Mouse (Mus musculus) heart, embryonic 11.5 days (tissue): Measurements from ENCODE around the gene 3100002H09Rik. TPM values are rescaled to one million over a fixed set of nuclear protein-coding genes. Genes with fewer than 3 reads are reported as not detected.

Experiments used
- ATAC-seq: fragments of 200-750 bp; cut with Nextera tagmentation; replicated peaks from 2 replicates; pipeline ENCODE4 v1.8.0; 2017; ENCODE audit warnings: moderate library complexity; ENCODE audit not compliant: insufficient number of reproducible peaks, low FRiP score, low TSS enrichment
- H3K27ac ChIP-seq: fragments of 300-500 bp; sonication (generic); 2 replicates; pipeline ENCODE4 v1.5.1; 2014; ENCODE audit warnings: mild to moderate bottlenecking, low read depth, low read length
- H3K27me3 ChIP-seq: fragments of 300-500 bp; sonication (generic); 2 replicates; pipeline ENCODE4 v1.6.1; 2014; ENCODE audit warnings: mild to moderate bottlenecking, low read length, mixed read lengths; ENCODE audit not compliant: control insufficient read depth, insufficient read depth
- H3K36me3 ChIP-seq: fragments of 300-500 bp; sonication (generic); 2 replicates; pipeline ENCODE4 v1.6.1; 2014; ENCODE audit warnings: mild to moderate bottlenecking, low read length, moderate library complexity, mixed read lengths; ENCODE audit not compliant: control insufficient read depth, insufficient read depth
- H3K4me1 ChIP-seq: fragments of 300-500 bp; sonication (generic); 2 replicates; pipeline ENCODE4 v1.6.1; 2014; ENCODE audit warnings: low read length; ENCODE audit not compliant: control insufficient read depth, insufficient read depth
- H3K4me2 ChIP-seq: fragments of 300-500 bp; sonication (generic); 2 replicates; pipeline ENCODE4 v1.6.1; 2014; ENCODE audit warnings: mild to moderate bottlenecking, moderate library complexity
- H3K4me3 ChIP-seq: fragments of 300-500 bp; sonication (generic); 2 replicates; pipeline ENCODE4 v1.5.1; 2014; ENCODE audit warnings: low read depth, low read length
- H3K9ac ChIP-seq: fragments of 300-500 bp; sonication (generic); 2 replicates; pipeline ENCODE4 v1.6.1; 2014; ENCODE audit warnings: mild to moderate bottlenecking, low read depth, low read length, moderate library complexity
- H3K9me3 ChIP-seq: fragments of 300-500 bp; sonication (generic); replicated peaks from 2 replicates; pipeline ENCODE4 v1.6.1; 2016; ENCODE audit warnings: low read length; ENCODE audit not compliant: control insufficient read depth
- WGBS: fragments of 180-500 bp; shearing (Covaris S2); extraction: QIAGEN DNeasy Blood & Tissue Kit; methylation state at CpG from one replicate; pipeline ENCODE4 v1.1.7; 2014; ENCODE audit not compliant: insufficient replicate concordance; 5-methylcytosine and 5-hydroxymethylcytosine counted together
- polyA plus RNA-seq: library from polyadenylated mRNA; unstranded; fragments of >200 nt; fragmentation: Nextera tagmentation; extraction: Ambion mirVana; gene quantifications from 2 replicates; pipeline ENCODE4 v1.2.1, GENCODE M21; 2014

3100002H09Rik gene
- polyA plus RNA-seq, 1 experiment from 2014 or later = not detected

DNA sequence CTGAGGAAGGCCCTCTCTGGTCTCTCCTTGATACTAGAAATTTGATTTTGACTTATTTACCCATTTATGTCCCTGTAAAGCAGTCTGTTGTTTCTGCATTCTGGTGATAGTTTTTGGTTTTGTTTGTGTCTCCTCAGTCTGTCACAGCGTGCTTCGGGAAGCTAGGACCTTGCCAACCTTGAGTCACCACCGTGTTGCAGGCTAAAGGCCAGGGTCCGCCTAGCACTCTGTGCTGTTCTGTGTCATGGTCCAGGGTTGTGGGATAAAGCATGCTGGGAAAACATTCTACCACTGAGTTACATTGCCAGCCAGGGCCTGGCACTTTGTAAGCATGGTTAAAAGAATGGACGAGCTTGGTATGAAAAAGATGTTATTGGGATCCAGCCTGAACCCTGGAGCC is 12.0 kb upstream of the 3100002H09Rik start:
- Histone ChIP-seq H3K4me1 (peaks cover 4% of the 10 kb centered on the region; the same call in 1 of the 2 replicates), H3K9ac (no peak overlapping the region), H3K36me3 (no peaks in the 10 kb centered on the region), H3K27ac (no peak overlapping the region), H3K4me3 (no peak overlapping the region), H3K4me2 (no peak overlapping the region), H3K27me3 (peaks cover 4% of the 10 kb centered on the region), H3K9me3 (no peaks in the 10 kb centered on the region)
- no peak for ATAC-seq
- WGBS = 85% methylated on average over 5 of the region's 5 CpGs

DNA sequence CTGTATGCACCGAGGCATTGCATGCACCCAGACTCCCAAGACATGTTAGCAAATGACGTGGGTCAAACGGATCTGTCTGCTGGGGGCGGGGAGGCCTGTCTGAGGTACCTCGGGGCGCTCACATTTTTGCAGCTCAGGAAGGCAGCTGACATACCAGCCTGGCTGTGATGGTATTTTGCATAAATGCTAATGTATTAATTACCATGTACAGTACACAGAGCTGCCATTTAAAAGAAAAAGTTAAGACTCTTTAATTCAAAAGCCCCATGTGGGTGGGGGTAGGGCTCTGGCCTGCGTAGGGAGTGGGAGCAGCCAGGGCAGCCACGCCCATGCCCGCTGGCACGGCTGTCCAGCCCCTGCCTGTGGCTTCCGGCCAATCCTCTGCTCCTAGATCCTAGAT is 10.8 kb upstream of the 3100002H09Rik start:
- WGBS = 62% methylated on average over 11 of the region's 11 CpGs
- ATAC-seq = no peak
- no peak overlapping the region for H3K4me3 ChIP-seq
- H3K27me3 ChIP-seq = peaks cover 4% of the 10 kb centered on the region
- no peak overlapping the region for H3K9ac ChIP-seq
- no peaks in the 10 kb centered on the region for H3K36me3 ChIP-seq
- no peak overlapping the region for H3K4me2 ChIP-seq
- H3K9me3 ChIP-seq = no peaks in the 10 kb centered on the region
- peaks cover 4% of the 10 kb centered on the region; the same call in 1 of the 2 replicates for H3K4me1 ChIP-seq
- no peak overlapping the region for H3K27ac ChIP-seq

DNA sequence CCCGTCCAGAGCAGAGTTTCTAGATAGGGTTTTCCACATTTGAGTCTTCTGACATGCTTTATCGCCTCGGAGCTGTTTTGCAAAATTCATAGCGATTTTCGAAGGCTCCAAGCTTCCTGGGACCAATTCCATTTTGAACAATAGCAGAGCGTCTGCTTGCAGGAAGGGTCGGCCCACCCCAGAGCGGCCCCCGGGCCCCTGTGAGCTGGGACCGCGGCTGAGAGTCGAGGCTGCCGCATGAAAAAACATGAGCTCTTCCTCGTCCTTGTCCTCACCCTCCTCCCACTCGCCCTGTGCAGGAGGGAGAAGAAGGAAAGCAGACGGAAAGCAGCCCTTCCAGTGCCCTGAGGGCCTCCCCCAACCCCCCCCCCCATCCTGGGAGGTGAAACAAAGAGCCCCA is 8.0 kb upstream of the 3100002H09Rik start:
- no peak overlapping the region for H3K27ac ChIP-seq
- peak overlapping the region; percentile 49 for H3K4me2 ChIP-seq
- no peaks in the 10 kb centered on the region for H3K9me3 ChIP-seq
- H3K36me3 ChIP-seq = no peaks in the 10 kb centered on the region
- no peaks in the 10 kb centered on the region for H3K4me1 ChIP-seq
- no peak overlapping the region for H3K4me3 ChIP-seq
- no peak overlapping the region for H3K9ac ChIP-seq
- peaks cover 9% of the 10 kb centered on the region for H3K27me3 ChIP-seq
- no peak for ATAC-seq
- 11% methylated on average over 16 of the region's 16 CpGs for WGBS

DNA sequence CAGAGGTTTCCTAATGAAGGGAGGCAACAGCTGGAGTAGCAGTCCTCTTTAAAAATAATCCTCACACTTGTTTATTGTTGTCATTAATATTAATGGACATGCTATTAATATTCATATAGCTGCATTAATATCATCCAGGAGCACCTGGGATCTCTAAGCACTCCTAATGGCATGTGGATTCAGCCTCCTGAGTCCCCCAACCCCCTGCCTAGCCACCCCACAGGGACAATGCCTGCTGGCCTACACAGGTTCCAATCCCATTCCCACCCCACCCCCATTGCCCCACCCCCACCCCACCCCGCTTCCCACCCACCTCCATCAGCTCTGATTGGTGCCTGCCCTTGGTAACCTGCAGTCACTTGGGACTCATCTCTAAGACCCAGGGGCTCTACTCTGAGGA is 6.0 kb upstream of the 3100002H09Rik start:
- Histone ChIP-seq H3K27ac (no peak overlapping the region), H3K4me1 (no peaks in the 10 kb centered on the region), H3K27me3 (peaks cover 13% of the 10 kb centered on the region), H3K4me2 (no peak overlapping the region), H3K9ac (no peak overlapping the region), H3K9me3 (no peaks in the 10 kb centered on the region), H3K4me3 (no peak overlapping the region), H3K36me3 (no peaks in the 10 kb centered on the region)
- 19% methylated on average over 1 of the region's 1 CpGs for WGBS
- ATAC-seq = no peak

DNA sequence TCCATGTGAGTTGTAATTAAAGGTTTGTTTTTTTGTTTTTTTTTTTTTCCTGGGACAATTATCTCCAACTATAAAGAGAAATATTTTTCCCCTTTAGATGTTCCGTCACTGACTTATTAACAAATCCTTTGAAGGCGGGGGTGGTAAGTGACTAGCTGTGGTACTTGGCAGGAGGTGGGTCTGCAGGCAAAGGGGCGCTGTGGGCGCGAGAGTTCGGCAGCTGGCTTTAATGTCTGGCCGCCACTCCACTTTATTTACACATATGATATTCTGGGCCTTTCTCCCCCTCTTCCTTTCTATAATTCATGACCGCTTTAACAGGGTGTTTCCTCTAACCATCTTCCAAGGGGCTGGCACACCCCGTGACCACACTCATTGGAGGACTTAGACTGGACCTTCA is 5.4 kb upstream of the 3100002H09Rik start:
- H3K4me1 ChIP-seq = no peaks in the 10 kb centered on the region
- H3K27me3 ChIP-seq = peaks cover 13% of the 10 kb centered on the region
- no peak overlapping the region for H3K4me3 ChIP-seq
- WGBS = 68% methylated on average over 9 of the region's 9 CpGs
- no peaks in the 10 kb centered on the region for H3K36me3 ChIP-seq
- H3K9ac ChIP-seq = no peak overlapping the region
- no peaks in the 10 kb centered on the region for H3K9me3 ChIP-seq
- H3K27ac ChIP-seq = no peak overlapping the region
- no peak for ATAC-seq
- no peak overlapping the region for H3K4me2 ChIP-seq

DNA sequence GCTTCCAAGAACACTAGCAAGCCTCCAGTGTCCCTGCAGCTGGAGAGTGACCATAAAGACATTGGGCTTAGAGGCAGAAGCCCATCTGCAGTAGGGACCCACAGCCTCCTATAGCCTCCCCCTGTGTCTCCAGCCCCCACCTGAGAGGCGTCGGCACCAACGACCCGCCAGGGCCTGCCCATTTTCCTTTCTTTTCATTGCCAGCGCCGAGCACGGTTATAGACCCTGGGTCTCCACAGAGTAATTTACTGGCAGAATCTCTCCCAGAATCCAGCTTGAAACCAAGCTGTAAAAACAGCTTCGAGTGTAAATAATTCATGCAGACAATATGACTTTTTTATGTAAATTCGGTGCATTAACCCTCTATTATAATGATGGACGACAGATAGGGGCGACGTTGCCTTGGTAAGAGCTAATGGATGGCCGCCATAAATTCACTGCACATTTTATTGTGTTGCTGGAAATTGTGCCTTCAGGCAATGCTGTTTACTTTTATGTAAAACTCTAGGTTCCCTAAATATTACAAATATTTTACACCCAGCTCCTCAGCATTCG is 4.9 kb upstream of the 3100002H09Rik start:
- Histone ChIP-seq H3K4me1 (no peaks in the 10 kb centered on the region), H3K36me3 (no peaks in the 10 kb centered on the region), H3K27me3 (peaks cover 13% of the 10 kb centered on the region), H3K4me3 (no peak overlapping the region), H3K9me3 (no peaks in the 10 kb centered on the region), H3K9ac (no peak overlapping the region), H3K4me2 (no peak overlapping the region), H3K27ac (no peak overlapping the region)
- 60% methylated on average over 14 of the region's 14 CpGs for WGBS
- no peak for ATAC-seq

DNA sequence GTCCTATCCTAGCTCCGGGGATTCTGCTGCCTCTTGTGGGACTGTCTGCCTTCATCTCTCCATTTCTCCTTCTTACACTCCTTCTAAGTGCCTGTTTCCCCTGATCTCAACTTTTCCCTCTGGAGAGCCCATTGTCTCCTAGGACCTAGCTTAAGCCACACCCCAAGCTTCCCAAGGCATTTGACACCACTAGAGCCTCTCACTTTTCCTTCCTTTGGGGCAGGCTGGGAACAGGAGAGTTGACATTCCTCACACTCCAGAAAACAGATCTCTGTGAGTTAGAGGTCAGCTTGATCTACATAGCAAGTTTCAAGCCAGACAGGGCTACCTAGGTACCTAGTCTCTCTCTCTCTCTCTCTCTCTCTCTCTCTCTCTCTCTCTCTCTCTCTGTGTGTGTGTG is 3.6 kb upstream of the 3100002H09Rik start:
- 0% methylated on average over 1 of the region's 1 CpGs for WGBS
- H3K9ac ChIP-seq = no peak overlapping the region
- no peak overlapping the region for H3K4me3 ChIP-seq
- H3K27ac ChIP-seq = no peak overlapping the region
- no peaks in the 10 kb centered on the region for H3K9me3 ChIP-seq
- H3K4me2 ChIP-seq = no peak overlapping the region
- H3K4me1 ChIP-seq = no peaks in the 10 kb centered on the region
- H3K36me3 ChIP-seq = no peaks in the 10 kb centered on the region
- peaks cover 13% of the 10 kb centered on the region for H3K27me3 ChIP-seq
- ATAC-seq = no peak

DNA sequence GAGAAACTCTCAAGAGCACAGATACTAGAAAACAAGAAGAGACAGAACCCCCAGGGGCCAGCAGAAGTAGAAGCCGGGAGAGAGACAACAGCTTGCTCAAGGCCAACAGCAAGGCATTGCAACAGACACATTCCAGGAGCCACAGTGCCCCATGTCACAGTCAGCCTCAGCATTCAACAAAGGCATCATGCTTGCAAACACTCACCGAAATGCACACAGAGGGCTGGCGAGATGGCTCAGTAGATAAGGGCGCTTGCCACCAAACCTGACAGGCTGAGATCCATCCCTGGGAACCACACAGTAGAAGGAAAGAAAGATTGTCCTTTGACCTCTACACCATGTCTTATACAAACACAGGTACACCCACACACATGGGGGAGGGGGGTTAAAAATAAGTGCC is 1.2 kb upstream of the 3100002H09Rik start:
- Histone ChIP-seq H3K4me3 (no peak overlapping the region), H3K27me3 (peaks cover 9% of the 10 kb centered on the region; the same call in 1 of the 2 replicates), H3K36me3 (no peaks in the 10 kb centered on the region), H3K9me3 (no peaks in the 10 kb centered on the region), H3K9ac (no peak overlapping the region), H3K4me2 (no peak overlapping the region), H3K4me1 (peaks cover 3% of the 10 kb centered on the region; the same call in 1 of the 2 replicates), H3K27ac (no peak overlapping the region)
- WGBS = 40% methylated on average over 4 of the region's 4 CpGs
- ATAC-seq = no peak

DNA sequence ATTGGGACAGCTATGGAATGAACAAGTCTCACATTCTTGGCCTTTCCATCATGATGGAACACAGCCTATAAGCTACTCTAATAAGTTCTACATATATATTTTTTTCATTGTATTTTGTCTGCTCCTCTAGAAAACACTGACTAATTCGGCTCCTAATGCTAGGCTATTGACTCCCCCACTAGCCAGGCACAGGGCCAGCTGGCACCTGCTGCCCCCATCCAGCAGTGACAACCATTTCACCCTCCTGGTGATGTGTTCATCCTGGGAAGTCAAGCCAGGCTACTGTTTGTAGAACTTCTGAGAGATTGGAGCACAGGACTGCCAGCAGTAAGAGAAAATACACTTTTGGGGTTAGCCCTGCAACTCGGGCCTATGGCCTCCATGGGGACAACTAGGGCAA is 537 bp downstream of the 3100002H09Rik start:
- 70% methylated on average over 2 of the region's 2 CpGs for WGBS
- ATAC-seq = no peak
- Histone ChIP-seq H3K36me3 (no peaks in the 10 kb centered on the region), H3K27me3 (peaks cover 20% of the 10 kb centered on the region), H3K4me3 (no peak overlapping the region), H3K4me1 (peaks cover 3% of the 10 kb centered on the region; the same call in 1 of the 2 replicates), H3K9me3 (no peaks in the 10 kb centered on the region), H3K9ac (no peak overlapping the region), H3K27ac (no peak overlapping the region), H3K4me2 (no peak overlapping the region)
